Mouse (Mus musculus): ENCODE data around the gene Slc12a6.

The Slc12a6 gene

DNA sequence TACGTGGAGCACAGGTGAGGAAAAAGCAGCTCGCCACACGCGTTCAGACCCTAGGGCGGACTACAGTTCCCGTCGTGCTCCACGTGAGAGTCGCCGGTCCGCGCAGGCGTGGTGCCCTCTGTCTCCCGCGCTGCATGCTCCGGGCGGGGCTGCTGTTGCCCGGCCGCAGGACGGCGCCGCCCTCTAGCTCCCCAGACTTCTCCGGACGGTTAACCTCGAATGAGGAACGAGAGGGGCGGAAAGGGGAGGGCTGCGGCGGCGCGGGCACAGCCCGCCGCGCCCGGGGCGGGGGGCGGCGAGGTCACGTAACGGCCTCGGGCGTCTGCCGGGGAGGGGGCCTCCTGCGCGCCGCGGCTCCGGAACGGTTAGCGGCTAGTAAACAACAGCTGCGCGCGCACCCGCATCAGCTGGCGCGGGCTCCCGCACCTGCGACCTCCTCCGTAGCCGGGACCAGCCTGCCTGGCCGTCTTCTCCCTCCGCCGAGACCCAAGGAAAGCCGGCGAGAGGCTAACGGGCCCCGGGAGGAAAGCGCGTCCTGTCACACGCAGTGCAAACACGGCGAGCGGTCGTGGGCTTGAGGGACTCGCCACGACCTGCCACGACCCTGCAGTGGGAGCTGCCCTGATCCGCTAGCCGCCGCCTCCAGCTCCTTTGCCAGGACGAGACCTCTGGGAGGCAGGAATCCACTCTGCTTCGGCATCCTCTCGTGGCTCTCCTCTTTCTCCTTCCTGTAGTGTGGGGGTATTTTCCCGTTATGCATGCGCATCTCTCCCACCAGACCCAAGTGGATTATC, at the start of gene Slc12a6:
Gene Slc12a6 (plus strand): TSS at position 378 of the 794 bp plus-strand sequence.
- peak; percentile 89 for DNase-seq (ENCODE audit: low read depth, low spot score)

DNA sequence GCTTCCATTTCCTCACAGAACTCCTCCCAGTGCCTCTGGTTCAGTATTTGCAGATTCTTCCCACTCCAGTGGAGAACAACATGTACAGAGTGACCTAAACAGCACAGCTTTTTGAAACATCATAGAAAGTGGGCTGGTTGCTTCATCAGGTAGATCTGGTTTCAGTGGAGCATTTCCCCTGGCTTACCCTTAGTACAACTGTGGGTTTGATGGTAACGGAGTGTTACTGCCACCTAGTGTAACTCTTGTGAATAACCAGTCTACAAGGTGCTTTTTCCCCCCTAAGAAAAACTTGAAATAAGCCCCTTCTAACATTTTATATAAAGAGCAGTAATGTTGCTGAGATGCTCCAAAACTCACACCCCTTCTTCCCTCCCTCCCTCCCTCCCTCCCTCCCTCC, 49.6 kb upstream of the Slc12a6 start:
- DNase-seq (ENCODE audit: low read depth, low spot score): peak; percentile 59

- no peak for DNase-seq (ENCODE audit: low read depth, low spot score)
Observed at GRCm38 (mm10) chr2:112217614-112218013, 48.0 kb upstream of the Slc12a6 start.

GRCm38 (mm10) chr2:112220880-112221279, 44.7 kb upstream of the Slc12a6 start:
- DNase-seq (ENCODE audit: low read depth, low spot score): no peak

- no peak for DNase-seq (ENCODE audit: low read depth, low spot score)
Observed at GRCm38 (mm10) chr2:112222607-112223006, 43.0 kb upstream of the Slc12a6 start.

DNA sequence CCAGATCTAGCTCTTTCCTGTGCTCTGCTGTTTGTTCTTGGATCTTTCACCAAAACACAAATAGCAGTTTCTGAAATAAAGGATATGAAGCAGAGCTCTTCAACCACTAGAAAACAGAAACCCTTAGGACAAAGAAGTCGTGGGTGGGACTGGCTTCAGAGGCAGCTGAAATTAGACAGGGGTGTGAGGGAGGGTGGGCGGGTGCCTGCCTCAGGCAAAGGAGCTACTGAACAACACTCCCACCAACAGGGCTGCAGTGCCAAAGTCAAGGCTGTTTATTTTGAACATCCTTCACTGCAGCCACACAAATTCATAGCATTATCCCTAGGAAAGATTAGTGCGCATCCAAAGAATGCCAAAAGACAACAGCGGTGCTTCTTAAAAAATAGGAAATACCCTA, 41.3 kb upstream of the Slc12a6 start:
- no peak for DNase-seq (ENCODE audit: low read depth, low spot score)

- DNase-seq (ENCODE audit: low read depth, low spot score): no peak
Observed at GRCm38 (mm10) chr2:112232623-112233022, 33.0 kb upstream of the Slc12a6 start.

GRCm38 (mm10) chr2:112236620-112237019, 29.0 kb upstream of the Slc12a6 start:
- DNase-seq (ENCODE audit: low read depth, low spot score): no peak

DNA sequence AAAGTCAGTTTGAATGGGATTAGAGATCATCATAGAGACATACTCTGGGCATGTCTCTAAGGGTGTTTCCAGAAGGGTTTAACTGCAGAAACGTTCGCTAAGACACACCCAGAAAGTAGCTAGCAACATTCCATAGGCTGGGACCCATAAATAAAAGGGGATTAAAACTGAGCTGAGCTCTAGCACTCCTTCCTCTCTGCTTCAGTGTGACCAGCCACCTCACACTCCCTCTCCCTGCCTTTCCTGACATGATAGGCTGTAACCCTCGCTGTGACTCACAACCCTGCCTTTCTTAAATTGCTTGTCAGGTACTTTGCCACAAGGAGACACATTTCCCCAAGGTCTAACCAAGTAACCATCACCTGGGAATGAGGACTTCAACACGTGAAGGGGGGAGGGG, 27.6 kb upstream of the Slc12a6 start:
- no peak for DNase-seq (ENCODE audit: low read depth, low spot score)

DNA sequence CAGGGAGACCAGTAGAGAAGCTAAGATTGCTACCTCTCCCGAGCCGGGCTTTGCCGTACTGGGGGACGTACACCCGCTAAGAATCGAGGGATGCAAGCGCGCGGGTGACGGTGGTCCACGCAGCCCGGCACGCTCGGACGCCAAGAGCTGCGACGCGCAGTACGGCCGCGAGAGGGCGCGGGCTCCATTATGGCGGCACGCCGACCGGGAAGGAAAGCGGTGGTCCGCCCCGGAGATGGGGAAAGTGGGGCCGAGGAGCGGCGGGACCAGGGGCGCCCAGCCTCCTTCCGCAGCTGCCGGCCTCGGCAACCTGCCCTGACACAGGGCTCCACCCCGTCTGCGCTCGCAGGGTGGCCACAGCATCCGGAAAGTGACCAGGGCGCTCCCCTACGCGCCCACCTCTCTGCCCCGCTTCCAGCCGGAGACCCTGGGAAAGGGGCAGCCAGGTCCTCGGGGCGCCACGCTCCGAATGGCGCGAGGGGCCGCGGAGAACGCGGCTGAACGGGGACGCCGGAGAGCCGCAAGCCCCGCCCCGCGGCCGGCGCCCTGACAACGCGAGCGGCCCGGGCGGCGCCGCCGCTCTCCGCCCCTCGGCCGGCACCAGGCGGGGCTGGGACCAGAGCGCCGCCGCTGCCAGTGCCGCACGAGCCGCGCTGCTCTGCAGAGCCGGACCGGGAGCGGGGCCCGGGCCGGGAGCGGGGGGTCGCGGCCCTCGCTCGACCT, 26.3 kb upstream of the Slc12a6 start, which contains the start of gene Lpcat4:
Gene Lpcat4 (plus strand): TSS at position 257 of the 723 bp plus-strand sequence.
- peak; percentile 87 for DNase-seq (ENCODE audit: low read depth, low spot score)

DNA sequence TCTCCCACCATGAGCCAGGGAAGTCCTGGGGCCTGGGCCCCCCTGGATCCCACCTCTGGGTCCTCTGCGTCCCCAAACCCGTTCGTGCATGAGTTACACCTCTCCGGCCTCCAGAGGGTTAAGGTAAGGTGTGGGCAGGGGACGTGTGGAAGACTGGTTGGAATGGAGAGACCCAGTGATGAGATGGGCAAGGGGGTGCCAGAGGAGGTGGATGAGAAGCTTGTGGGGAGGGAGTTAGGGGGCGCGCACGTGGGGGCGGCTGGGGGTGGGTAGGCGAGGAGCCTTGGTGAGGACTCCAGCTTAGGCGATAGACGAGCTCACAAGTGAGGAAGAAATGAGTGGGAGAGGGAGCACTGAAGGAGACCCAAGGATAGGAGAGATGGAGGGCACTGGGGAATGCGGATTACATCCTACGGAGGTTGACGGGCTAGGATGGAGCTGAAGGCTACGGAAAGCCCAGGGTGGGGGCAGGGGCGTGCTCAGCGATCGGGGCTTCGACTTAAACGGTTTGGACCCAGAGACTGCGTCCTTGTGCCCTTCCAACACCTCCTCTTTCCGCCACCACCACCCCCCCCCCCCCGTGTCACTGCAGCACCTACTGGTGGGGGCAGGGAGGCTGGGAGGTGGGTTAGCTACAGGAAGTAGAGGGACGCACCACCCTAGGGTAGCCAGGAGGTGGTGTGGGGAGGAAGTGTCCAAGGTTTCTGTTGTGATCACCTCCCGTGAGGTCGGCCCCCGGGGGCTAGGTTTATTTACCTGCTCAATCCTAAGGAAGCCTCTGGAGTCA, 25.5 kb upstream of the Slc12a6 start:
- DNase-seq (ENCODE audit: low read depth, low spot score): no peak

GRCm38 (mm10) chr2:112241787-112242186, 23.8 kb upstream of the Slc12a6 start:
- DNase-seq (ENCODE audit: low read depth, low spot score): no peak

- no peak for DNase-seq (ENCODE audit: low read depth, low spot score)
Observed at GRCm38 (mm10) chr2:112245307-112245706, 20.3 kb upstream of the Slc12a6 start.

GRCm38 (mm10) chr2:112246193-112246592, 19.4 kb upstream of the Slc12a6 start:
- DNase-seq (ENCODE audit: low read depth, low spot score): no peak

DNA sequence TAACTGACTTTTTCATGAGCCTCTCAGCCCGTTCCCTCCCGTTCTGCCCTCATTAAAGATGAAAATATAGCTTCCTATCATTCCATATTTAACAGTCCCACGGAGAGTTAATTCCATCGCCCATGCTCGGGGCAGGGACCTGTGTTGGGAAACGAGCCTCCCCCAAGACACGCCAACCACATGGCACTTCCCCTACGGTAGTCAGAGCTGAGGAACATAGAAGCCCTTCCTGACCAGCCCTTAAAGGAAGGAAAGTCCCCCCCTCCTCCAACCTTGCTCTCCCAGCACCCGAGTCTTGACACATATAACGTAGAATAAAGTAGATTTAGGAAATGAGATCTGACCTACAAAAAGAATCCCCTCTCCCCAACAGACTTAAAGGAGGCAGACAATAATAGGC, 18.3 kb upstream of the Slc12a6 start:
- no peak for DNase-seq (ENCODE audit: low read depth, low spot score)

DNA sequence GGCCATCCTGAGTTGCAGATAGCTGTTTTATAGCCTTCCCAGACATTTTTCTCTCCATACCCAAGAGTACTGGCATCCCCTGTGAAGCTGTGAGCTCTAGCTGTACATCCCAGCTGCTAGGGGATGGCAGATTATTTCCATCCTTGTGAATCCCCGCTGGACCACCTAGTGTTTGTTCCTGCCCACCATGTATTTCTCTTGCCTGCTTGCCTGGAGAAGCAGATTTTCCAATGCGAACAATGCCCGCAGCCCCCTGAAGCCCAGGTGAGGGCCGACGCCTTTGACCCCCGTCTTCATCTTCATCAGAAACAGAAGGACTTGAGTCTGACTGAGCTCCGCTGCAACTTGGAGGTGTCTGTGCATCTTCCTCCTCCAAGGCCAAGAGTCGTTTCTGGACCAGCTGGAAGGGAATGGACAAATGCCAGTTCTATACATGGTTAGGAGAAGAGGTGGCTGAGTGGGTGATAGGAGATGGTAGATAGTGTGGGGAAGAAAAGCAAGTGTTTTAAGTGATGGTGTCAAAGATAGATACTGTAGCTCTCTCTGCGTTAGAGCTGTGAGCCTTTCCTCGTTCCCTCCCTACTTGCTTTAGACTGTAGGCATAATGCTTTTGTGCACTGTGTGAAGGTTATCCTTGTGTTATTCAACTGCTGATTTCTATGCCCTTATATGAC, 15.7 kb upstream of the Slc12a6 start:
- no peak for DNase-seq (ENCODE audit: low read depth, low spot score)

DNA sequence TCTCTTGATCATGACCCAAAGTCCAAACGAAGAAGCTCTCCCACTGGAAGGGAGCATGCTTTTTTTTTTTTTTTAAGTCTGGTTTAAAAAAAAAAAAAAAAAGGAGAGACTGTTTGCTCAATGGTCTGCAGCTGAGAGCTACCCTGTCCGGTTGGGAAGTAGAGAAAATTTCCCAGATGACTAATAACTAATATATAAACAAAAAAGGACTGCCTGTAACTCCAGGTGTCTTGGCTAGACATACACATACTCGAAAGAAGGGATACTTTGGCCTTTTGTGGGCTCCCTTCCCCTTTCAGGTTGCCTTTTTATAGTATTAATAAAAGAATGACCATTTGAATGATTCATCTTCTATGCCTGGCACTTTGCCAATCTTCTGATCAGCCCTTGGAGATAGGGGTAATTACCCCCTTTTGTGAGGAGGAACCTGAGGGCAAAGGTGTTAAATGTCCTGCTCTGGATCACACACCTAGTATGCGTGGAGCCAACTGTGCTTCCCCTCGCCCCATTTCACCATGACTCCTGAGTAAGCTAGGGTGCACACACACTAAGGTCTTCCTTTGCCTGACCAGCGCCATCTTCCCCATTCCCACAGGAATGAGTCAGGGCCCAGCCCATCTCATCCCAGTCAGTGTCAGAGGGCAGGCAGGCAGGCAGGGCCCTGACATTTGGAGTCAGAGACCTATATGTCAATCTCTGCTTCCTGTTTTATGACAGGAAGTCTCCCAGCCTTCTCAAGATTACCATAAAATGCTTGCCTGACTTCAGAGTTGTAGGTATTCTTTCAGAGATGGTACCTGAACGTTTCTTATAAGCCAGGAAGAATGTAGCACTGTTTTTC, 10.7 kb upstream of the Slc12a6 start:
- no peak for DNase-seq (ENCODE audit: low read depth, low spot score)

- DNase-seq (ENCODE audit: low read depth, low spot score): no peak
Observed at GRCm38 (mm10) chr2:112259241-112259962, 6.2 kb upstream of the Slc12a6 start, which contains the start of gene Nutm1. Gene Nutm1, minus strand, starts transcription at chr2:112259291.

GRCm38 (mm10) chr2:112261748-112262653, 3.6 kb upstream of the Slc12a6 start, which contains the start of gene Nop10:
Gene Nop10, plus strand, starts transcription at chr2:112261926.
- DNase-seq (ENCODE audit: low read depth, low spot score): peak; percentile 95
